Mouse (Mus musculus) lung, adult 2 months (tissue): ENCODE results near the gene Btrc.

Experiments used
- CTCF ChIP-seq: fragments of 200-500 bp; IDR thresholded peaks from 2 replicates; pipeline ENCODE4 v1.5.1; 2011; ENCODE audit warnings: mild to moderate bottlenecking, low read length, control low read depth; ENCODE audit not compliant: insufficient read depth
- POLR2A ChIP-seq: fragments of 200-500 bp; IDR thresholded peaks from 2 replicates; pipeline ENCODE4 v1.6.1; 2011; ENCODE audit warnings: low read depth, mild to moderate bottlenecking, control low read depth, low read length, borderline replicate concordance; ENCODE audit errors: extremely low read depth

- TF ChIP-seq CTCF = no peak
- no peak for TF ChIP-seq POLR2A
Measured at GRCm38 (mm10) chr19:45454391-45454790, 90.9 kb downstream of the Btrc start.
